Mouse (Mus musculus) intestine, embryonic 15.5 days (tissue): Measurements from ENCODE around the gene Reep3. TPM values are rescaled to one million over a fixed set of nuclear protein-coding genes. Genes with fewer than 3 reads are reported as not detected.

Experiments used
- ATAC-seq: fragments of 200-750 bp; cut with Nextera tagmentation; 2 replicates; pipeline ENCODE4 v1.8.0; 2017; ENCODE audit warnings: moderate TSS enrichment, moderate library complexity
- H3K27ac ChIP-seq: fragments of 300-500 bp; sonication (generic); 2 replicates; pipeline ENCODE4 v1.5.1; 2015; ENCODE audit warnings: mild to moderate bottlenecking, inconsistent platforms
- H3K27me3 ChIP-seq: fragments of 300-500 bp; sonication (generic); replicated peaks from 2 replicates; pipeline ENCODE4 v1.6.1; 2015; ENCODE audit warnings: inconsistent platforms
- H3K36me3 ChIP-seq: fragments of 300-500 bp; sonication (generic); 2 replicates; pipeline ENCODE4 v1.6.1; 2015; ENCODE audit warnings: inconsistent platforms
- H3K4me1 ChIP-seq: fragments of 300-500 bp; sonication (generic); replicated peaks from 2 replicates; pipeline ENCODE4 v1.6.1; 2015; ENCODE audit warnings: inconsistent platforms
- H3K4me2 ChIP-seq: fragments of 300-500 bp; sonication (generic); replicated peaks from 2 replicates; pipeline ENCODE4 v1.6.1; 2015; ENCODE audit warnings: mild to moderate bottlenecking, inconsistent platforms
- H3K4me3 ChIP-seq: fragments of 300-500 bp; sonication (generic); replicated peaks from 2 replicates; pipeline ENCODE4 v1.5.1; 2015; ENCODE audit warnings: inconsistent platforms
- H3K9ac ChIP-seq: fragments of 300-500 bp; sonication (generic); 2 replicates; pipeline ENCODE4 v1.6.1; 2015; ENCODE audit warnings: inconsistent platforms
- H3K9me3 ChIP-seq: fragments of 300-500 bp; sonication (generic); 2 replicates; pipeline ENCODE4 v1.6.1; 2016; ENCODE audit warnings: inconsistent platforms
- WGBS: fragments of 180-500 bp; shearing (Covaris S2); methylation state at CpG from one replicate; pipeline ENCODE4 v1.1.7; 2015; 5-methylcytosine and 5-hydroxymethylcytosine counted together
- polyA plus RNA-seq: library from polyadenylated mRNA; unstranded; fragments of >200 nt; fragmentation: Nextera tagmentation; extraction: Ambion mirVana; gene quantifications from 2 replicates; pipeline ENCODE4 v1.2.1, GENCODE M21; 2015

Reep3 gene
- polyA plus RNA-seq, 1 experiment from 2014 or later, result 41.5 TPM

GRCm38 (mm10) chr10:67072600-67072999 lies 24.1 kb downstream of the Reep3 start:
- Histone ChIP-seq H3K27me3 (no peaks in the 10 kb centered on the region), H3K27ac (no peak overlapping the region), H3K4me1 (0 out of 2 replicates have a peak, but pooled peaks cover 2% of the 10 kb centered on the region), H3K9me3 (no peaks in the 10 kb centered on the region), H3K4me2 (no peak overlapping the region), H3K4me3 (no peak overlapping the region), H3K9ac (no peak overlapping the region), H3K36me3 (no peaks in the 10 kb centered on the region)
- ATAC-seq, result no peak
- WGBS, result 84% methylated on average over 4 of the region's 4 CpGs

- Histone ChIP-seq H3K9ac (no peak overlapping the region), H3K27me3 (no peaks in the 10 kb centered on the region), H3K9me3 (no peaks in the 10 kb centered on the region), H3K36me3 (no peaks in the 10 kb centered on the region), H3K27ac (no peak overlapping the region), H3K4me2 (no peak overlapping the region), H3K4me1 (0 out of 2 replicates have a peak, but pooled peaks cover 2% of the 10 kb centered on the region), H3K4me3 (no peak overlapping the region)
- WGBS, result 82% methylated on average over 5 of the region's 5 CpGs
- no peak for ATAC-seq
These were observed 24.9 kb downstream of the Reep3 start for GRCm38 (mm10) chr10:67071884-67072283.

- no peak overlapping the region for H3K4me2 ChIP-seq
- H3K9ac ChIP-seq, result no peak overlapping the region
- no peak overlapping the region for H3K27ac ChIP-seq
- H3K27me3 ChIP-seq, result no peaks in the 10 kb centered on the region
- H3K36me3 ChIP-seq, result no peaks in the 10 kb centered on the region
- no peak overlapping the region for H3K4me3 ChIP-seq
- WGBS, result 70% methylated on average over 4 of the region's 4 CpGs
- ATAC-seq, result no peak
- H3K4me1 ChIP-seq, result 0 out of 2 replicates have a peak, but pooled peaks cover under 1% of the 10 kb centered on the region
- no peaks in the 10 kb centered on the region for H3K9me3 ChIP-seq
These were observed 25.4 kb downstream of the Reep3 start for GRCm38 (mm10) chr10:67071389-67071788.

DNA sequence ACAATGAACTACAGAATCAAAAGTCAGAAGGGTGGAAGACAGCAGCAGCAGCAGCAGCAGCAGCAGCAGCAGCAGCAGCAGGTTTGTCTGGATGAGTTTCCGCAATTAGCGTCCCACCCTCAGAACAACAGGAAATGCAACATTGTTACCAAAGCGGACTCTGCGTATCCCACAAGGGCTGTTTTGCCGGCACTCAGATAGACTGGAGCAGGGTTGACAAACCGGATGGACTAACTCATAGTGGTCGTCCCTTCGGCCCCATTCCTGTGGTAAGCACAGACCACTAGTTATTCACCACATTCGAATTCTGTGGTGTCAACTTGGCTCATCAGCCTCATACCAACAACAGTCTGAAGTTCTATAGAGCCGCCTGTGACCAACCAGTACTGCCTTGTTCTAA lies 27.7 kb downstream of the Reep3 start:
- Histone ChIP-seq H3K4me3 (no peak overlapping the region), H3K27ac (no peak overlapping the region), H3K4me1 (0 out of 2 replicates have a peak, but pooled peaks cover 8% of the 10 kb centered on the region), H3K9me3 (no peaks in the 10 kb centered on the region), H3K9ac (no peak overlapping the region), H3K27me3 (no peaks in the 10 kb centered on the region), H3K4me2 (no peak overlapping the region), H3K36me3 (no peaks in the 10 kb centered on the region)
- ATAC-seq, result no peak
- WGBS, result 79% methylated on average over 10 of the region's 10 CpGs

GRCm38 (mm10) chr10:67066421-67066820 lies 30.3 kb downstream of the Reep3 start:
- no peak overlapping the region for H3K9ac ChIP-seq
- ATAC-seq, result no peak
- H3K27ac ChIP-seq, result no peak overlapping the region
- WGBS, result 74% methylated on average over 3 of the region's 3 CpGs
- H3K4me3 ChIP-seq, result no peak overlapping the region
- H3K27me3 ChIP-seq, result no peaks in the 10 kb centered on the region
- 0 out of 2 replicates have a peak, but pooled peaks cover 8% of the 10 kb centered on the region for H3K4me1 ChIP-seq
- H3K9me3 ChIP-seq, result no peaks in the 10 kb centered on the region
- no peaks in the 10 kb centered on the region for H3K36me3 ChIP-seq
- H3K4me2 ChIP-seq, result no peak overlapping the region

- ATAC-seq, result no peak
- Histone ChIP-seq H3K9ac (no peak overlapping the region), H3K27ac (no peak overlapping the region), H3K4me3 (no peak overlapping the region), H3K36me3 (no peaks in the 10 kb centered on the region), H3K9me3 (no peaks in the 10 kb centered on the region), H3K4me2 (no peak overlapping the region), H3K27me3 (no peaks in the 10 kb centered on the region), H3K4me1 (0 out of 2 replicates have a peak, but pooled peaks cover 8% of the 10 kb centered on the region)
- 55% methylated on average over 5 of the region's 5 CpGs for WGBS
These were observed 30.8 kb downstream of the Reep3 start for GRCm38 (mm10) chr10:67065927-67066326.

DNA sequence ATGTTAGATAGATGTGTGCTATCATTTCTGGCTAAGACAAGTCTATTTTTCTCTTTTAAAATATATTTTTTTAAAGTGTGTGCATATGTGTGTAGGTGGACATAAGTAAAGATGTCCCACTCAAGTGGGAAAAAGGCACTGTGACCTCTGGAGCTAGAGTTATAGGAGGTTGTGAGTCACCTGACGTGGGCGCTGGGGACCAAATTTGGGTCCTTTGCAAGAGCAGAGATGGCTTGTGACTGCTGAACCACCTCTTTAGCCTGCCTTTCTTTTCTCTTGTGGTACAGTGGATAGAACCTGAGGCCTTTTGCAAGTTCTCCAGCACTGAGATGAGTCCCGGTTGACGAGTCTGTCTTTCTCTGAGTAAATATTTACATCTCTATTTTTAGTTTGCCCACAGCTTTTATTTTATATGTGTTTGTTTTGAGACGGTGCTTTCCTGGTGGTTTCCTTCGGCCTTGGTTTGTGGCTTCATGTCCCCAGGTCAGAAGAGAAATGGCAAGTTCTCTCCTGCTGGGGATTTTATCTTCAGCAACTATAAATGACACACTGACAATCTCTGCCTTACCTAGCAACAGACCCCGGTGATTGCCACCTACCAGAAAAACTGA lies 31.4 kb downstream of the Reep3 start:
- no peak overlapping the region for H3K27ac ChIP-seq
- 44% methylated on average over 7 of the region's 7 CpGs for WGBS
- no peaks in the 10 kb centered on the region for H3K36me3 ChIP-seq
- no peaks in the 10 kb centered on the region for H3K9me3 ChIP-seq
- no peak overlapping the region for H3K4me2 ChIP-seq
- H3K9ac ChIP-seq, result no peak overlapping the region
- 0 out of 2 replicates have a peak, but pooled peaks cover 8% of the 10 kb centered on the region for H3K4me1 ChIP-seq
- no peaks in the 10 kb centered on the region for H3K27me3 ChIP-seq
- no peak for ATAC-seq
- H3K4me3 ChIP-seq, result no peak overlapping the region

DNA sequence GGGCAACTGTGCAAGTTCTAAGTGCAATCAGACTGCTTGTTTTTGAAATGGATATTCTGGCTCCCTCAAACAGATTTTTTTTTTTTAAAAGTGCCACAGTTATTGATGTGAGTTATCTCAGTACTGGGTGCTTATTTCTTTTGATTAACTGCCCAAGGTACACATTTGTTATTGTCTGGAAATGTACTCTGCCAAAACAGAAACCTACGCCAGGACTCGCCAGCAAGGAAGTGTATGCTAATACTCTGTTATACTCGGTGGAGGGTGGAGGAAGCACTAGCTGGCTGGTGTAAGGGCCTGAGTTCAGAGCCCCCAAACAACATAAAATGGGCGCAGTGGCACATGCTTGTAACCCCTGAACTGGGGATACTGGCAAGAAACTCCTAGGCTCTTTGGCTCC lies 34.9 kb downstream of the Reep3 start:
- WGBS, result 46% methylated on average over 4 of the region's 4 CpGs
- H3K4me3 ChIP-seq, result no peak overlapping the region
- H3K9me3 ChIP-seq, result no peaks in the 10 kb centered on the region
- H3K9ac ChIP-seq, result no peak overlapping the region
- H3K4me2 ChIP-seq, result no peak overlapping the region
- no peak overlapping the region for H3K27ac ChIP-seq
- H3K4me1 ChIP-seq, result peaks cover 13% of the 10 kb centered on the region; the same call in 1 of the 2 replicates
- H3K27me3 ChIP-seq, result no peaks in the 10 kb centered on the region
- peak; percentile 30; the same call in 1 of the 2 replicates for ATAC-seq
- H3K36me3 ChIP-seq, result no peaks in the 10 kb centered on the region

GRCm38 (mm10) chr10:67061367-67061801 lies 35.4 kb downstream of the Reep3 start:
- Histone ChIP-seq H3K4me2 (no peak overlapping the region), H3K27ac (peak overlapping the region; percentile 48; the same call in 1 of the 2 replicates), H3K4me1 (peaks cover 18% of the 10 kb centered on the region; the same call in 1 of the 2 replicates), H3K36me3 (no peaks in the 10 kb centered on the region), H3K4me3 (no peak overlapping the region), H3K9ac (no peak overlapping the region), H3K9me3 (no peaks in the 10 kb centered on the region), H3K27me3 (no peaks in the 10 kb centered on the region)
- ATAC-seq, result no peak
- whole genome bisulfite sequencing, result 58% methylated on average over 10 of the region's 10 CpGs

- no peak for ATAC-seq
- Histone ChIP-seq H3K36me3 (no peaks in the 10 kb centered on the region), H3K27ac (0 out of 2 replicates have a peak overlapping the region, but pooled peaks have one; percentile 14), H3K9ac (no peak overlapping the region), H3K4me2 (no peak overlapping the region), H3K4me1 (peaks cover 14% of the 10 kb centered on the region; the same call in 1 of the 2 replicates), H3K4me3 (no peak overlapping the region), H3K27me3 (no peaks in the 10 kb centered on the region), H3K9me3 (no peaks in the 10 kb centered on the region)
- WGBS, result 78% methylated on average over 6 of the region's 6 CpGs
These were observed 38.0 kb downstream of the Reep3 start for GRCm38 (mm10) chr10:67058702-67059101.

GRCm38 (mm10) chr10:67058297-67058696 lies 38.4 kb downstream of the Reep3 start:
- 0 out of 2 replicates have a peak overlapping the region, but pooled peaks have one; percentile 14 for H3K27ac ChIP-seq
- ATAC-seq, result 0 out of 2 replicates have a peak, but pooled peaks have one; percentile 12
- H3K4me2 ChIP-seq, result no peak overlapping the region
- H3K36me3 ChIP-seq, result no peaks in the 10 kb centered on the region
- H3K4me1 ChIP-seq, result peaks cover 17% of the 10 kb centered on the region; the same call in 1 of the 2 replicates
- no peaks in the 10 kb centered on the region for H3K9me3 ChIP-seq
- H3K4me3 ChIP-seq, result no peak overlapping the region
- no peak overlapping the region for H3K9ac ChIP-seq
- WGBS, result 55% methylated on average over 7 of the region's 7 CpGs
- H3K27me3 ChIP-seq, result no peaks in the 10 kb centered on the region

DNA sequence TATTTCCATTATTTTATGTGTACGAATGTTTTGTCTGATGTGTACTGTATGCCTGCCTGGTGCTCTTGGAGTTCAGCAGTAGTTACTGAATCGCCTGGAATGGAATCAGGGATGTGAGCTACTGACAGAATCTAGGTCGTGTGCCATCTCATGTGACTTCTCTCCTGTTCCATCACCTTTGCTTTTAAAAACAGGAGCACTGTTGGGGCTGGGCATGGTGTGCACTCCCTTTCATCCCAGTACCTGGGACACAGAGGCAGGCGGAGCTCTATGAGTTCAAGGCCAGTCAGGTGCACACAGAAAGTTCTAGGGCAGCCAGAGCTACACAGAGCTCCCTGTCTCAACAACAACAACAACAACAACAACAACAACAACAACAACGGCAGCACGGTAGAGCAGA lies 39.0 kb downstream of the Reep3 start:
- ATAC-seq, result no peak
- H3K9ac ChIP-seq, result no peak overlapping the region
- no peaks in the 10 kb centered on the region for H3K27me3 ChIP-seq
- H3K27ac ChIP-seq, result no peak overlapping the region
- H3K4me2 ChIP-seq, result no peak overlapping the region
- no peaks in the 10 kb centered on the region for H3K36me3 ChIP-seq
- H3K4me1 ChIP-seq, result peaks cover 20% of the 10 kb centered on the region; the same call in 1 of the 2 replicates
- no peak overlapping the region for H3K4me3 ChIP-seq
- no peaks in the 10 kb centered on the region for H3K9me3 ChIP-seq
- 92% methylated on average over 6 of the region's 6 CpGs for WGBS

DNA sequence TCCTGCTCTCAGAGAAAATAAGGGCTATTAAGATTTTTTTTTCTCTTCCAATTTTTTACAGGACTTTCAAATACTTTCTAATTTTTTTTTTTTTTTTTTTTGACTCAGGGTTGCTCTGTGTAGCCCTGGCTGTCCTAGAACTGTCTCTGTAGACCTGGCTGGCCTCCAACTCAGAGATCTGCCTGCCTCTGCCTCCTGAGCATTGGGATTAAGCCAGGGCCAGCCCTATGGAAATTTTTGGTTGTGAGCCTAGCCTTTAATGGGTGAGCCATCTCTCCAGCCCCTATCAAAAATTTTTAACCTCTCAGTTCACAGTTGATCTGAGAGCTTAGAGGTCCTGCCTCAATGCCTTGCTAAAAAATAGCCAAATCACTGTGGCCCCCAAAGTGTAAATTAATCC lies 39.5 kb downstream of the Reep3 start:
- no peak for ATAC-seq
- Histone ChIP-seq H3K4me1 (peaks cover 20% of the 10 kb centered on the region; the same call in 1 of the 2 replicates), H3K27me3 (no peaks in the 10 kb centered on the region), H3K36me3 (no peaks in the 10 kb centered on the region), H3K27ac (no peak overlapping the region), H3K4me2 (no peak overlapping the region), H3K9me3 (no peaks in the 10 kb centered on the region), H3K4me3 (no peak overlapping the region), H3K9ac (no peak overlapping the region)
